Comparison of ENCODE assay signal across 9 mouse cellular contexts in the genomic region with DNA sequence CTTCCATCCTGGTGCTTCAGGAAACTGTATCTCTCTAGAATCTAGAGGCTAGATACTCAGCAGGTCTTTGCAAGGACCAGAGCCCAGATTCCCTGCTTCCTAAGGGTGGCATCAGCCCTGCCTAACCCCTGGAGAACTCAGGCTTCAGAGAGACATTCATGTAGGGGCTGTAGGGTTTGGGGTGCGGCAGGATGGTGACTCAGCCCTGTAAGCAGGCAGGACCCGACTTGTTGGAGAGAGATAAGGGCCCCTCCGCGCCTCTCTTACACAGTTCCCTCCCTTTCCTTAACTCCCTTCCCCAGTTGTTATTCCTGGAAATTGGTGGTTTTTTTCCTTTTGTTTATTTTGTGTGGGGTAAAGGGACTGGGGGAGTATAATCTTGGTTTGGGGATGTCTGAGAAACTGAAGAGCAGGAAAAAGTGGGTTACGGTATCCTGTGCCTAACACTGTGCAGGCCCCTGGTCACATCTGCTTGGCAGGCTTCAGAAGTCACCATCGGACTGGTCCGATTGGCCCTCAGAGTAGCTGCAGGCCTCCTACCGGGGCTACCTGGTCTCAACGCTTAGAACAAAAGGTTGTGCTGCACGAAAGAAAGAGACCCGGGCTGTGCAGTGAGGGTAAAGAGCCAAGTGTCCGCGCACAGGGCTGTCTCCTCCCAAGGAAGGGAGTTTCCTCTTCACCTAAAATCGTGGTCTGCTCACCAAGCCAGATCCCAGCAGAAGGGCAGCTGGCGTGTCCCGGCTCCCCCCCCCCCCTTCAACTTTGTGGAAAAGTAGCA. TPM values are rescaled to one million over a fixed set of nuclear protein-coding genes. Genes with fewer than 3 reads are reported as not detected.
DNase-seq lines count a peak whose midpoint lies in the region; ATAC-seq and TF ChIP-seq lines count a peak whose summit lies in the region.
"Had no signal": no experiment of that assay in that cellular context is flagged by ENCODE, and none has a peak within 500 bp of the region (broad histone marks: within the 10 kb centered on the region; RNA-seq: fewer than 3 reads in every experiment).

No protein-coding gene starts in this region.

- H3K4me3 ChIP-seq in heart, embryonic 14.5 days (ENCODE audit: control insufficient read depth in 1 of 2, insufficient read depth in 1 of 2, low read depth in 1 of 2, low read length in 2 of 2) = peak overlapping the region; percentile 46 to 49
- no peak overlapping the region; the same call in 1 of the 2 replicates for H3K4me3 ChIP-seq in heart, adult 2 months
- peak overlapping the region; percentile 45 for H3K4me3 ChIP-seq in embryonic facial prominence, embryonic 13.5 days
- no peak overlapping the region; the same call in 1 of the 2 replicates for H3K4me3 ChIP-seq in limb, embryonic 11.5 days (ENCODE audit: low read depth, low read length)
- no peak overlapping the region for H3K4me3 ChIP-seq in neural tube, embryonic 14.5 days (ENCODE audit: low read depth, low read length)

- intact Hi-C loops in heart, adult 2 months (cut with DNase I) = no loop called here

- TF ChIP-seq EP300 in heart, adult 2 months (IDR thresholded peaks at IDR 0.05; ENCODE audit: insufficient read depth, low read depth, low read length) = no peak

- peak overlapping the region in 1 of 2 experiments; percentile 15; a peak in 1 of 4 replicates for H3K27ac ChIP-seq in heart, embryonic 14.5 days (replicated peaks in 1 of 2; ENCODE audit: control insufficient read depth in 1 of 2, insufficient read depth in 1 of 2, low read depth in 2 of 2, low read length in 2 of 2)
- H3K27ac ChIP-seq in heart, adult 2 months = no peak overlapping the region
- H3K27ac ChIP-seq in embryonic facial prominence, embryonic 13.5 days = no peak overlapping the region
- no peak overlapping the region for H3K27ac ChIP-seq in limb, embryonic 11.5 days (replicated peaks; ENCODE audit: low read depth, low read length)
- no peak overlapping the region for H3K27ac ChIP-seq in neural tube, embryonic 14.5 days (ENCODE audit: low read depth, low read length)

- DNase-seq in heart, adult 2 months = no peak
- peak; percentile 43 for DNase-seq in limb, embryonic 11.5 days (ENCODE audit: low spot score)
- DNase-seq in left cerebral cortex, adult 11 months (ENCODE audit: low spot score) = no peak
- no peak for DNase-seq in frontal cortex, postnatal 10 days (ENCODE audit: low spot score in 2 of 2)
- no peak for DNase-seq in right cerebral cortex, adult 18-20 months

- no peaks in the 10 kb centered on the region for H3K36me3 ChIP-seq in heart, embryonic 14.5 days (ENCODE audit: control insufficient read depth, insufficient read depth, low read length)
- H3K36me3 ChIP-seq in heart, adult 2 months (ENCODE audit: control insufficient read depth, insufficient read depth, low read length) = no peaks in the 10 kb centered on the region
- no peaks in the 10 kb centered on the region for H3K36me3 ChIP-seq in embryonic facial prominence, embryonic 13.5 days
- no peaks in the 10 kb centered on the region for H3K36me3 ChIP-seq in limb, embryonic 11.5 days (ENCODE audit: control insufficient read depth, insufficient read depth, low read length)
- H3K36me3 ChIP-seq in neural tube, embryonic 14.5 days (ENCODE audit: control insufficient read depth, insufficient read depth, low read length) = no peaks in the 10 kb centered on the region

- TF ChIP-seq CTCF in heart, adult 2 months (IDR thresholded peaks at IDR 0.05) = no peak

- H3K9me3 ChIP-seq in heart, embryonic 14.5 days (ENCODE audit: control insufficient read depth, low read length) = peaks cover 3% of the 10 kb centered on the region; the same call in 1 of the 2 replicates
- no peaks in the 10 kb centered on the region for H3K9me3 ChIP-seq in embryonic facial prominence, embryonic 13.5 days
- H3K9me3 ChIP-seq in limb, embryonic 11.5 days (ENCODE audit: control insufficient read depth, low read length) = no peaks in the 10 kb centered on the region
- H3K9me3 ChIP-seq in neural tube, embryonic 14.5 days (ENCODE audit: control insufficient read depth, low read length) = no peaks in the 10 kb centered on the region

- peaks cover 7 to 23% of the 10 kb centered on the region in 2 experiments for H3K4me1 ChIP-seq in heart, embryonic 14.5 days (ENCODE audit: control insufficient read depth in 2 of 2, insufficient read depth in 2 of 2, low read length in 2 of 2)
- peaks cover 1% of the 10 kb centered on the region; the same call in 1 of the 2 replicates for H3K4me1 ChIP-seq in heart, adult 2 months (ENCODE audit: control insufficient read depth, insufficient read depth, low read length)
- peaks cover 25% of the 10 kb centered on the region for H3K4me1 ChIP-seq in embryonic facial prominence, embryonic 13.5 days
- H3K4me1 ChIP-seq in limb, embryonic 11.5 days (ENCODE audit: control insufficient read depth, insufficient read depth, low read length) = peaks cover 5% of the 10 kb centered on the region; the same call in 1 of the 2 replicates
- peaks cover 14% of the 10 kb centered on the region for H3K4me1 ChIP-seq in neural tube, embryonic 14.5 days (ENCODE audit: control insufficient read depth, insufficient read depth, low read length)

- peak overlapping the region; percentile 87 for H3K4me2 ChIP-seq in heart, embryonic 14.5 days (ENCODE audit: low read length)
- peak overlapping the region; percentile 79 for H3K4me2 ChIP-seq in embryonic facial prominence, embryonic 13.5 days
- H3K4me2 ChIP-seq in limb, embryonic 11.5 days (ENCODE audit: low read depth, severe bottlenecking) = peak overlapping the region; percentile 69
- peak overlapping the region; percentile 48; the same call in 1 of the 2 replicates for H3K4me2 ChIP-seq in neural tube, embryonic 14.5 days (ENCODE audit: low read depth, low read length)

- H3K27me3 ChIP-seq in heart, embryonic 14.5 days (ENCODE audit: control insufficient read depth, insufficient read depth, low read length) = peaks cover 25% of the 10 kb centered on the region
- peaks cover 3% of the 10 kb centered on the region for H3K27me3 ChIP-seq in heart, adult 2 months (ENCODE audit: control insufficient read depth, insufficient read depth, low read length)
- H3K27me3 ChIP-seq in embryonic facial prominence, embryonic 13.5 days = peaks cover 78% of the 10 kb centered on the region
- H3K27me3 ChIP-seq in limb, embryonic 11.5 days (ENCODE audit: control insufficient read depth, insufficient read depth, low read length) = peaks cover 29% of the 10 kb centered on the region
- H3K27me3 ChIP-seq in neural tube, embryonic 14.5 days (ENCODE audit: control insufficient read depth, insufficient read depth, low read length) = peaks cover 36% of the 10 kb centered on the region
- H3K27me3 ChIP-seq: Patski had no signal

- H3K9ac ChIP-seq in heart, embryonic 14.5 days (ENCODE audit: low read length) = peak overlapping the region; percentile 64
- no peak overlapping the region for H3K9ac ChIP-seq in heart, adult 2 months (ENCODE audit: low read depth, low read length)
- H3K9ac ChIP-seq in embryonic facial prominence, embryonic 13.5 days = peak overlapping the region; percentile 64; the same call in 1 of the 2 replicates
- H3K9ac ChIP-seq in limb, embryonic 11.5 days (ENCODE audit: low read length) = no peak overlapping the region
- no peak overlapping the region for H3K9ac ChIP-seq in neural tube, embryonic 14.5 days (replicated peaks; ENCODE audit: low read depth, low read length)

- peak; percentile 31; the same call in 1 of the 2 replicates for ATAC-seq in heart, embryonic 14.5 days (ENCODE audit: insufficient number of reproducible peaks, insufficient read depth, low FRiP score, low read depth)
- no peak for ATAC-seq in embryonic facial prominence, embryonic 13.5 days (ENCODE audit: insufficient number of reproducible peaks, insufficient read depth, low FRiP score, low TSS enrichment, low read depth)
- ATAC-seq in limb, embryonic 11.5 days (ENCODE audit: insufficient number of reproducible peaks, low FRiP score, low TSS enrichment, low read depth) = no peak
- no peak for ATAC-seq in neural tube, embryonic 14.5 days (ENCODE audit: low read depth)
- ATAC-seq: Patski had no signal

- 6% methylated on average over 16 of the region's 16 CpGs for WGBS in heart, embryonic 14.5 days
- WGBS in heart, adult 2 months = 15% methylated on average over 16 of the region's 16 CpGs
- WGBS in embryonic facial prominence, embryonic 13.5 days = 8% methylated on average over 16 of the region's 16 CpGs
- WGBS in limb, embryonic 11.5 days = 9% methylated on average over 16 of the region's 16 CpGs
- 13% methylated on average over 16 of the region's 16 CpGs for WGBS in neural tube, embryonic 14.5 days

- no peaks in the 10 kb centered on the region for H3K79me2 ChIP-seq in heart, adult 2 months (replicated peaks; ENCODE audit: control insufficient read depth, insufficient read depth, low read length)

- TF ChIP-seq POLR2A in heart, adult 2 months (IDR thresholded peaks at IDR 0.05; ENCODE audit: insufficient read depth, low read depth, low read length) = no peak

RNA-seq across cellular contexts. Expression of gene Plek2, which starts 4.1 kb away (rescaled TPM):
- polyA plus RNA-seq in heart, embryonic 14.5 days (2014; fragmentation: Nextera tagmentation; extraction: Ambion mirVana) = 2.1 and 2.5 TPM in 2 replicates
- under 1 TPM; 0.27 to 0.29 TPM for total RNA-seq in heart, adult 2 months (2021)
- 0.10 and 0.41 TPM in 2 replicates for polyA plus RNA-seq in heart, adult 2 months (2012; rRNA removed)
- 4.2 and 5.1 TPM in 2 replicates for polyA plus RNA-seq in embryonic facial prominence, embryonic 13.5 days (2015; fragmentation: Nextera tagmentation; extraction: Ambion mirVana)
- 3.4 and 3.6 TPM in 2 replicates for polyA plus RNA-seq in limb, embryonic 11.5 days (2014; fragmentation: Nextera tagmentation; extraction: Ambion mirVana)
- 0.94 and 2.4 TPM in 2 replicates for polyA plus RNA-seq in neural tube, embryonic 14.5 days (2014; fragmentation: Nextera tagmentation; extraction: Ambion mirVana)

RNA-seq across cellular contexts. Expression of gene Eif2s1, which starts 49.3 kb away (rescaled TPM):
- 131 and 139 TPM in 2 replicates for polyA plus RNA-seq in heart, embryonic 14.5 days (2014; fragmentation: Nextera tagmentation; extraction: Ambion mirVana)
- total RNA-seq in heart, adult 2 months (2021) = 10 to 100 TPM; 54.6 to 55.0 TPM
- polyA plus RNA-seq in heart, adult 2 months (2012; rRNA removed) = 11.8 and 21.2 TPM in 2 replicates
- 196 and 205 TPM in 2 replicates for polyA plus RNA-seq in embryonic facial prominence, embryonic 13.5 days (2015; fragmentation: Nextera tagmentation; extraction: Ambion mirVana)
- polyA plus RNA-seq in limb, embryonic 11.5 days (2014; fragmentation: Nextera tagmentation; extraction: Ambion mirVana) = 265 and 281 TPM in 2 replicates
- polyA plus RNA-seq in neural tube, embryonic 14.5 days (2014; fragmentation: Nextera tagmentation; extraction: Ambion mirVana) = 135 and 146 TPM in 2 replicates

RNA-seq across cellular contexts. Expression of gene Atp6v1d, which starts 49.4 kb away (rescaled TPM):
- 73.9 and 82.8 TPM in 2 replicates for polyA plus RNA-seq in heart, embryonic 14.5 days (2014; fragmentation: Nextera tagmentation; extraction: Ambion mirVana)
- total RNA-seq in heart, adult 2 months (2021) = 10 to 100 TPM; 72.8 to 79.8 TPM
- 31.8 and 64.5 TPM in 2 replicates for polyA plus RNA-seq in heart, adult 2 months (2012; rRNA removed)
- 67.1 and 70.3 TPM in 2 replicates for polyA plus RNA-seq in embryonic facial prominence, embryonic 13.5 days (2015; fragmentation: Nextera tagmentation; extraction: Ambion mirVana)
- 77.3 and 85.3 TPM in 2 replicates for polyA plus RNA-seq in limb, embryonic 11.5 days (2014; fragmentation: Nextera tagmentation; extraction: Ambion mirVana)
- 155 and 161 TPM in 2 replicates for polyA plus RNA-seq in neural tube, embryonic 14.5 days (2014; fragmentation: Nextera tagmentation; extraction: Ambion mirVana)

Comparison
In these comparisons a context has a peak if more than half of its experiments do, and no peak if none do; other contexts are left out.
1. H3K4me3 ChIP-seq: peak in heart, embryonic 14.5 days (2 of 2) and embryonic facial prominence, embryonic 13.5 days (single experiment); none in heart, adult 2 months (single experiment), limb, embryonic 11.5 days (single experiment) and neural tube, embryonic 14.5 days (single experiment).
2. H3K9ac ChIP-seq: peak in heart, embryonic 14.5 days (single experiment) and embryonic facial prominence, embryonic 13.5 days (single experiment); none in heart, adult 2 months (single experiment), limb, embryonic 11.5 days (single experiment) and neural tube, embryonic 14.5 days (single experiment).
3. Peak in every context shown above with its lines, with median percentiles within 50 percentile points of each other: H3K4me2 ChIP-seq.